In genomic region chr3:89355512-89355902, GRCm38 (mm10) we compare ENCODE assay signal across 16 mouse cellular contexts. TPM values are rescaled to one million over a fixed set of nuclear protein-coding genes. Genes with fewer than 3 reads are reported as not detected.
DNase-seq lines count a peak whose midpoint lies in the region; ATAC-seq and TF ChIP-seq lines count a peak whose summit lies in the region.
"Had no signal": no experiment of that assay in that cellular context is flagged by ENCODE, and none has a peak within 500 bp of the region (broad histone marks: within the 10 kb centered on the region; RNA-seq: fewer than 3 reads in every experiment).

No protein-coding gene starts in this region.

- H3K9me3 ChIP-seq in limb, embryonic 13.5 days, result no peaks in the 10 kb centered on the region
- H3K9me3 ChIP-seq in limb, embryonic 10.5 days (replicated peaks), result no peaks in the 10 kb centered on the region
- H3K9me3 ChIP-seq in intestine, postnatal 0 days (ENCODE audit: control insufficient read depth), result no peaks in the 10 kb centered on the region
- no peaks in the 10 kb centered on the region for H3K9me3 ChIP-seq in kidney, embryonic 16.5 days (ENCODE audit: low read length)
- H3K9me3 ChIP-seq in stomach, postnatal 0 days (ENCODE audit: control insufficient read depth, low read length), result no peaks in the 10 kb centered on the region
- H3K9me3 ChIP-seq: forebrain, embryonic 12.5 days; neural tube, embryonic 13.5 days had no signal

- DNase-seq in limb, embryonic 10.5 days (ENCODE audit: low spot score), result no peak
- no peak for DNase-seq in stomach, postnatal 0 days (ENCODE audit: low spot score)
- DNase-seq in layer of hippocampus, adult 8-10 months (ENCODE audit: low spot score in 2 of 2), result no peak
- DNase-seq in adrenal gland, postnatal 36 days, result no peak

- H3K9ac ChIP-seq in limb, embryonic 13.5 days, result 0 out of 2 replicates have a peak overlapping the region, but pooled peaks have one; percentile 14
- peak overlapping the region; percentile 37; the same call in 1 of the 2 replicates for H3K9ac ChIP-seq in intestine, postnatal 0 days (ENCODE audit: low read depth, low read length)
- no peak overlapping the region for H3K9ac ChIP-seq in kidney, embryonic 16.5 days (replicated peaks; ENCODE audit: low read length)
- peak overlapping the region; percentile 8; the same call in 1 of the 2 replicates for H3K9ac ChIP-seq in stomach, postnatal 0 days (ENCODE audit: low read length)
- H3K9ac ChIP-seq: forebrain, embryonic 12.5 days; liver, embryonic 14.5 days; neural tube, embryonic 13.5 days had no signal

- H3K27ac ChIP-seq in limb, embryonic 13.5 days, result no peak overlapping the region
- H3K27ac ChIP-seq in limb, embryonic 10.5 days, result no peak overlapping the region
- H3K27ac ChIP-seq in intestine, postnatal 0 days (ENCODE audit: low read depth, low read length), result peak overlapping the region; percentile 97
- H3K27ac ChIP-seq in kidney, embryonic 16.5 days (ENCODE audit: low read length), result peak overlapping the region; percentile 45
- no peak overlapping the region for H3K27ac ChIP-seq in stomach, postnatal 0 days (replicated peaks)
- H3K27ac ChIP-seq: forebrain, embryonic 12.5 days; layer of hippocampus, adult 2 months; left cerebral cortex, adult 2 months; liver, embryonic 14.5 days; neural tube, embryonic 13.5 days had no signal

- WGBS in limb, embryonic 13.5 days, result 79% methylated on average over 6 of the region's 6 CpGs
- 83% methylated on average over 6 of the region's 6 CpGs for WGBS in limb, embryonic 10.5 days
- WGBS in intestine, postnatal 0 days, result 41% methylated on average over 6 of the region's 6 CpGs
- 75% methylated on average over 6 of the region's 6 CpGs for WGBS in kidney, embryonic 16.5 days
- 72% methylated on average over 6 of the region's 6 CpGs for WGBS in stomach, postnatal 0 days

- H3K4me3 ChIP-seq in limb, embryonic 13.5 days, result no peak overlapping the region
- no peak overlapping the region for H3K4me3 ChIP-seq in limb, embryonic 10.5 days
- no peak overlapping the region for H3K4me3 ChIP-seq in intestine, postnatal 0 days (ENCODE audit: low read depth, low read length)
- H3K4me3 ChIP-seq in kidney, embryonic 16.5 days (ENCODE audit: low read length), result no peak overlapping the region
- no peak overlapping the region for H3K4me3 ChIP-seq in stomach, postnatal 0 days (ENCODE audit: low read depth, low read length)
- H3K4me3 ChIP-seq: forebrain, embryonic 12.5 days; layer of hippocampus, adult 2 months; left cerebral cortex, adult 2 months; neural tube, embryonic 13.5 days had no signal

- no peak; the same call in 1 of the 2 replicates for ATAC-seq in limb, embryonic 13.5 days (ENCODE audit: low FRiP score, low read depth)
- ATAC-seq in intestine, postnatal 0 days, result peak; percentile 72
- ATAC-seq in kidney, embryonic 16.5 days (ENCODE audit: low FRiP score, low TSS enrichment), result peak; percentile 71
- ATAC-seq in stomach, postnatal 0 days (ENCODE audit: low FRiP score, low TSS enrichment), result no peak

- TF ChIP-seq CTCF in intestine, postnatal 0 days (IDR thresholded peaks at IDR 0.05; ENCODE audit: low read depth), result no peak
- no peak for TF ChIP-seq CTCF in stomach, postnatal 0 days (IDR thresholded peaks at IDR 0.05; ENCODE audit: low read depth)

- peaks cover 3% of the 10 kb centered on the region for H3K4me1 ChIP-seq in limb, embryonic 13.5 days
- peaks cover 18% of the 10 kb centered on the region for H3K4me1 ChIP-seq in limb, embryonic 10.5 days
- H3K4me1 ChIP-seq in intestine, postnatal 0 days (replicated peaks; ENCODE audit: control insufficient read depth, insufficient read depth, low read length), result peaks cover 3% of the 10 kb centered on the region
- H3K4me1 ChIP-seq in kidney, embryonic 16.5 days (ENCODE audit: insufficient read depth, low read length), result peaks cover 12% of the 10 kb centered on the region
- H3K4me1 ChIP-seq in stomach, postnatal 0 days (replicated peaks; ENCODE audit: control insufficient read depth, insufficient read depth), result peaks cover under 1% of the 10 kb centered on the region; the same call in 1 of the 2 replicates

- no peaks in the 10 kb centered on the region for H3K27me3 ChIP-seq in limb, embryonic 13.5 days
- H3K27me3 ChIP-seq in limb, embryonic 10.5 days (ENCODE audit: low read depth, poor library complexity, severe bottlenecking), result peaks cover 30% of the 10 kb centered on the region
- H3K27me3 ChIP-seq in intestine, postnatal 0 days (replicated peaks; ENCODE audit: control insufficient read depth, insufficient read depth, low read length), result no peaks in the 10 kb centered on the region
- no peaks in the 10 kb centered on the region for H3K27me3 ChIP-seq in kidney, embryonic 16.5 days (ENCODE audit: insufficient read depth, low read length)
- H3K27me3 ChIP-seq in stomach, postnatal 0 days (ENCODE audit: control insufficient read depth, insufficient read depth, low read length), result no peaks in the 10 kb centered on the region

- H3K4me2 ChIP-seq in limb, embryonic 13.5 days (replicated peaks), result no peak overlapping the region
- peak overlapping the region; percentile 54 for H3K4me2 ChIP-seq in intestine, postnatal 0 days (replicated peaks; ENCODE audit: low read depth)
- H3K4me2 ChIP-seq in kidney, embryonic 16.5 days (replicated peaks; ENCODE audit: low read depth, low read length), result no peak overlapping the region
- H3K4me2 ChIP-seq in stomach, postnatal 0 days (replicated peaks; ENCODE audit: low read depth), result no peak overlapping the region
- H3K4me2 ChIP-seq: forebrain, embryonic 12.5 days; midbrain, embryonic 11.5 days; neural tube, embryonic 13.5 days had no signal

- TF ChIP-seq EP300 in stomach, postnatal 0 days (optimal IDR thresholded peaks at IDR 0.05), result no peak

- no peaks in the 10 kb centered on the region for H3K36me3 ChIP-seq in limb, embryonic 13.5 days
- no peaks in the 10 kb centered on the region for H3K36me3 ChIP-seq in limb, embryonic 10.5 days
- no peaks in the 10 kb centered on the region for H3K36me3 ChIP-seq in intestine, postnatal 0 days (ENCODE audit: control insufficient read depth, insufficient read depth)
- no peaks in the 10 kb centered on the region for H3K36me3 ChIP-seq in kidney, embryonic 16.5 days (ENCODE audit: insufficient read depth, low read length)
- no peaks in the 10 kb centered on the region for H3K36me3 ChIP-seq in stomach, postnatal 0 days (ENCODE audit: control insufficient read depth, insufficient read depth, low read length)
- H3K36me3 ChIP-seq: forebrain, embryonic 12.5 days; neural tube, embryonic 13.5 days had no signal

RNA-seq across cellular contexts. Expression of gene Adam15, which starts 5.7 kb away (rescaled TPM):
- 50.3 and 52.2 TPM in 2 replicates for polyA plus RNA-seq in limb, embryonic 13.5 days (2015; fragmentation: Nextera tagmentation; extraction: Ambion mirVana)
- 29.4 TPM in 2 replicates for polyA plus RNA-seq in limb, embryonic 10.5 days (2016; fragmentation: Nextera tagmentation; extraction: Ambion mirVana)
- 33.9 and 37.0 TPM in 2 replicates for polyA plus RNA-seq in intestine, postnatal 0 days (2015; fragmentation: Nextera tagmentation; extraction: Ambion mirVana)
- 107 and 108 TPM in 2 replicates for polyA plus RNA-seq in kidney, embryonic 16.5 days (2015; fragmentation: Nextera tagmentation; extraction: Ambion mirVana)
- polyA plus RNA-seq in stomach, postnatal 0 days (2015; fragmentation: Nextera tagmentation; extraction: Ambion mirVana), result 43.0 and 44.8 TPM in 2 replicates
- total RNA-seq in layer of hippocampus, adult 8-10 months (2022), result 100 to 1,000 TPM; 129 to 141 (median 137) TPM
- total RNA-seq in adrenal gland, postnatal 36 days (2021), result 10 to 100 TPM; 45.9 to 79.9 TPM

RNA-seq across cellular contexts. Expression of gene Dcst2, which starts 6.3 kb away (rescaled TPM):
- 0.27 and 0.34 TPM in 2 replicates for polyA plus RNA-seq in limb, embryonic 13.5 days (2015; fragmentation: Nextera tagmentation; extraction: Ambion mirVana)
- polyA plus RNA-seq in limb, embryonic 10.5 days (2016; fragmentation: Nextera tagmentation; extraction: Ambion mirVana), result 0.24 TPM in 1 of 2 replicates, not detected in the other
- 10.0 and 11.5 TPM in 2 replicates for polyA plus RNA-seq in intestine, postnatal 0 days (2015; fragmentation: Nextera tagmentation; extraction: Ambion mirVana)
- polyA plus RNA-seq in kidney, embryonic 16.5 days (2015; fragmentation: Nextera tagmentation; extraction: Ambion mirVana), result 0.32 and 0.35 TPM in 2 replicates
- 0.33 and 0.41 TPM in 2 replicates for polyA plus RNA-seq in stomach, postnatal 0 days (2015; fragmentation: Nextera tagmentation; extraction: Ambion mirVana)
- under 1 TPM; 0.32 to 0.47 (median 0.39) TPM for total RNA-seq in layer of hippocampus, adult 8-10 months (2022)
- total RNA-seq in adrenal gland, postnatal 36 days (2021), result under 1 TPM; 0.20 to 0.56 TPM
- total RNA-seq: gastrocnemius, postnatal 14 days; heart, postnatal 36 days; MEL had no signal
- polyA plus RNA-seq: midbrain, embryonic 11.5 days had no signal

RNA-seq across cellular contexts. Expression of gene Dcst1, which starts 9.5 kb away (rescaled TPM):
- polyA plus RNA-seq in limb, embryonic 13.5 days (2015; fragmentation: Nextera tagmentation; extraction: Ambion mirVana), result 0.38 and 0.51 TPM in 2 replicates
- 0.25 and 0.30 TPM in 2 replicates for polyA plus RNA-seq in limb, embryonic 10.5 days (2016; fragmentation: Nextera tagmentation; extraction: Ambion mirVana)
- 23.5 and 26.7 TPM in 2 replicates for polyA plus RNA-seq in intestine, postnatal 0 days (2015; fragmentation: Nextera tagmentation; extraction: Ambion mirVana)
- polyA plus RNA-seq in kidney, embryonic 16.5 days (2015; fragmentation: Nextera tagmentation; extraction: Ambion mirVana), result 2.9 and 3.3 TPM in 2 replicates
- 0.29 and 0.36 TPM in 2 replicates for polyA plus RNA-seq in stomach, postnatal 0 days (2015; fragmentation: Nextera tagmentation; extraction: Ambion mirVana)
- under 1 TPM in 2 of 4 experiments, not detected in 2; 0.16 to 0.48 TPM for total RNA-seq in layer of hippocampus, adult 8-10 months (2022)
- total RNA-seq in adrenal gland, postnatal 36 days (2021), result under 1 TPM in 1 of 2 experiments, not detected in 1; 0.56 TPM
- total RNA-seq: gastrocnemius, postnatal 14 days; heart, postnatal 36 days; layer of hippocampus, adult 2 months had no signal

RNA-seq across cellular contexts. Expression of gene Efna4, which starts 17.7 kb away (rescaled TPM):
- polyA plus RNA-seq in limb, embryonic 13.5 days (2015; fragmentation: Nextera tagmentation; extraction: Ambion mirVana), result 49.0 and 51.6 TPM in 2 replicates
- polyA plus RNA-seq in limb, embryonic 10.5 days (2016; fragmentation: Nextera tagmentation; extraction: Ambion mirVana), result 47.4 and 53.4 TPM in 2 replicates
- 5.1 and 5.3 TPM in 2 replicates for polyA plus RNA-seq in intestine, postnatal 0 days (2015; fragmentation: Nextera tagmentation; extraction: Ambion mirVana)
- 29.2 and 31.3 TPM in 2 replicates for polyA plus RNA-seq in kidney, embryonic 16.5 days (2015; fragmentation: Nextera tagmentation; extraction: Ambion mirVana)
- polyA plus RNA-seq in stomach, postnatal 0 days (2015; fragmentation: Nextera tagmentation; extraction: Ambion mirVana), result 8.9 and 11.7 TPM in 2 replicates
- total RNA-seq in layer of hippocampus, adult 8-10 months (2022), result 1 to 10 TPM in 3 of 4 experiments, under 1 TPM in 1; 0.96 to 1.4 (median 1.1) TPM
- 1 to 10 TPM in 1 of 2 experiments, under 1 TPM in 1; 0.93 to 1.3 TPM for total RNA-seq in adrenal gland, postnatal 36 days (2021)

RNA-seq across cellular contexts. Expression of gene Efna3, which starts 32.7 kb away (rescaled TPM):
- 27.4 and 30.6 TPM in 2 replicates for polyA plus RNA-seq in limb, embryonic 13.5 days (2015; fragmentation: Nextera tagmentation; extraction: Ambion mirVana)
- polyA plus RNA-seq in limb, embryonic 10.5 days (2016; fragmentation: Nextera tagmentation; extraction: Ambion mirVana), result 13.2 and 18.4 TPM in 2 replicates
- 1.4 and 1.6 TPM in 2 replicates for polyA plus RNA-seq in intestine, postnatal 0 days (2015; fragmentation: Nextera tagmentation; extraction: Ambion mirVana)
- polyA plus RNA-seq in kidney, embryonic 16.5 days (2015; fragmentation: Nextera tagmentation; extraction: Ambion mirVana), result 11.5 and 11.8 TPM in 2 replicates
- polyA plus RNA-seq in stomach, postnatal 0 days (2015; fragmentation: Nextera tagmentation; extraction: Ambion mirVana), result 25.8 and 29.2 TPM in 2 replicates
- 10 to 100 TPM; 57.7 to 72.8 (median 60.8) TPM for total RNA-seq in layer of hippocampus, adult 8-10 months (2022)
- total RNA-seq in adrenal gland, postnatal 36 days (2021), result under 1 TPM; 0.23 to 0.53 TPM
- total RNA-seq: gastrocnemius, postnatal 14 days; heart, postnatal 36 days had no signal

Comparison
In these comparisons a context has a peak if more than half of its experiments do, and no peak if none do; other contexts are left out.
1. ATAC-seq: peak in intestine, postnatal 0 days (single experiment) and kidney, embryonic 16.5 days (single experiment); none in limb, embryonic 13.5 days (single experiment) and stomach, postnatal 0 days (single experiment).
2. H3K27ac ChIP-seq: peak in intestine, postnatal 0 days (single experiment) and kidney, embryonic 16.5 days (single experiment); none in limb, embryonic 13.5 days (single experiment), limb, embryonic 10.5 days (single experiment) and stomach, postnatal 0 days (single experiment).